Mouse (Mus musculus): Measurements from ENCODE around the gene Alpl. TPM values are rescaled to one million over a fixed set of nuclear protein-coding genes. Genes with fewer than 3 reads are reported as not detected.

Alpl gene
- total RNA-seq, 1 experiment from 2014 or later: not detected

Other genes with a start within 250 kb of the Alpl start
- not detected in 2 replicates for gene Ldlrad2, start 221.8 kb downstream of the Alpl start, total RNA-seq (2017)
- 140 and 171 TPM in 2 replicates for gene Usp48, start 202.6 kb downstream of the Alpl start, total RNA-seq (2017)
- 1.8 and 7.0 TPM in 2 replicates for gene Rap1gap, start 131.7 kb downstream of the Alpl start, total RNA-seq (2017)
- gene Ece1, start 65.9 kb upstream of the Alpl start, total RNA-seq (2017): 9.1 and 11.4 TPM in 2 replicates
- 41.2 and 51.2 TPM in 2 replicates for gene Eif4g3, start 196.6 kb upstream of the Alpl start, total RNA-seq (2017)

All from hematopoietic stem cell, adult 5-6 weeks (primary cell).